Mouse (Mus musculus) liver, adult 2 months (tissue): ENCODE data around the gene Cdc34. TPM values are rescaled to one million over a fixed set of nuclear protein-coding genes. Genes with fewer than 3 reads are reported as not detected.

Experiments used
- DNase-seq: peaks from one replicate; pipeline ENCODE4 v3.0.0-alpha.2; 2011; ENCODE audit warnings: low read depth, low spot score; ENCODE audit errors: extremely low read depth
- H3K27ac ChIP-seq: fragments of 200-500 bp; replicated peaks from 2 replicates; pipeline ENCODE4 v1.5.1; 2012; ENCODE audit warnings: low read depth, mild to moderate bottlenecking, control low read depth, inconsistent platforms, low read length; ENCODE audit not compliant: insufficient read depth
- H3K27me3 ChIP-seq: fragments of 200-500 bp; 2 replicates; pipeline ENCODE4 v1.6.1; 2012; ENCODE audit warnings: mild to moderate bottlenecking, moderate library complexity, low read length, inconsistent platforms; ENCODE audit not compliant: control insufficient read depth, insufficient read depth
- H3K36me3 ChIP-seq: fragments of 200-500 bp; 2 replicates; pipeline ENCODE4 v1.6.1; 2012; ENCODE audit warnings: low read length, inconsistent platforms; ENCODE audit not compliant: control insufficient read depth, insufficient read depth
- H3K4me1 ChIP-seq: fragments of 200-500 bp; 2 replicates; pipeline ENCODE4 v1.6.1; 2011; ENCODE audit warnings: low read length; ENCODE audit not compliant: control insufficient read depth, insufficient read depth
- H3K4me3 ChIP-seq: fragments of 200-500 bp; 2 replicates; pipeline ENCODE4 v1.5.1; 2011; ENCODE audit warnings: low read depth, mild to moderate bottlenecking, control low read depth, low read length, moderate library complexity; ENCODE audit not compliant: insufficient read depth
- H3K79me2 ChIP-seq: fragments of 200-500 bp; 2 replicates; pipeline ENCODE4 v1.6.1; 2012; ENCODE audit warnings: inconsistent platforms, mild to moderate bottlenecking, low read length, moderate library complexity; ENCODE audit not compliant: control insufficient read depth, insufficient read depth
- H3K9ac ChIP-seq: fragments of 200-500 bp; 2 replicates; pipeline ENCODE4 v1.6.1; 2012; ENCODE audit warnings: low read depth, mild to moderate bottlenecking, control low read depth, inconsistent platforms, low read length
- CTCF ChIP-seq: fragments of 200-500 bp; IDR thresholded peaks from 2 replicates; pipeline ENCODE4 v1.5.1; 2011; ENCODE audit warnings: low read depth, low read length, control low read depth
- POLR2A ChIP-seq: fragments of 200-500 bp; IDR thresholded peaks from 2 replicates; pipeline ENCODE4 v1.6.1; 2011; ENCODE audit warnings: low read length, control low read depth; ENCODE audit not compliant: insufficient read depth; ENCODE audit errors: extremely low read depth
- WGBS: fragments of 180-500 bp; shearing (Covaris S2); methylation state at CpG from one replicate; pipeline ENCODE4 v1.1.7; 2018; 5-methylcytosine and 5-hydroxymethylcytosine counted together
- polyA plus RNA-seq: library from polyadenylated mRNA; depleted of rRNA; stranded (reverse); fragments of >200 nt; gene quantifications from 2 replicates; pipeline ENCODE4 v1.2.3, GENCODE M21; 2012
- total RNA-seq: library from RNA; depleted of rRNA; stranded (reverse); fragments of >200 nt; gene quantifications from 2 replicates; pipeline ENCODE4 v1.2.3, GENCODE M21; 2014

Gene Cdc34
- total and polyA plus RNA-seq, 2 experiments = 82.1 to 215 TPM

DNA sequence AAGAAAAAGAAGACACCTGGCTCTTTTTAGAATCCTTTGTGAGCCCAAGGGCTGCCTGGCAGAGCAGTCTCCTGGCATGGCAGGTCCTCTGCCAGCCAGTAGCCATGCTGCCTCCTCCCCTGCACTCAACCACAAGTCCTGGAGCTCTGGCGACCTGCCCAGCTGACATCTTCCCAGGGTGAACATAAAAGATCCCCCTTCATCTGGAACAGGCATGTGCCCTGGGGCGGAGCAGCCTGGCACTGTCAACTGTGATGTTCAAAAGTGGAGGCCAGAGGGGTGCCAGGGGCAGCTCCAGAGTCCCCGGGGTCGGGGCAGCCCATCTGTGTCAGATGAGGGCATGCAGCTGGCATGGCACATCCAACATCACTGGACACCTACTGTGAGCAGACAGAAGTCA lies 33.0 kb downstream of the Cdc34 start:
- WGBS = 67% methylated on average over 4 of the region's 4 CpGs
- no peak for DNase-seq
- Histone ChIP-seq H3K9ac (no peak overlapping the region), H3K4me3 (no peak overlapping the region), H3K4me1 (no peaks in the 10 kb centered on the region), H3K79me2 (no peaks in the 10 kb centered on the region), H3K36me3 (peaks cover 3% of the 10 kb centered on the region; the same call in 1 of the 2 replicates), H3K27ac (no peak overlapping the region), H3K27me3 (peaks cover 10% of the 10 kb centered on the region)
- TF ChIP-seq POLR2A (no peak), CTCF (no peak)

DNA sequence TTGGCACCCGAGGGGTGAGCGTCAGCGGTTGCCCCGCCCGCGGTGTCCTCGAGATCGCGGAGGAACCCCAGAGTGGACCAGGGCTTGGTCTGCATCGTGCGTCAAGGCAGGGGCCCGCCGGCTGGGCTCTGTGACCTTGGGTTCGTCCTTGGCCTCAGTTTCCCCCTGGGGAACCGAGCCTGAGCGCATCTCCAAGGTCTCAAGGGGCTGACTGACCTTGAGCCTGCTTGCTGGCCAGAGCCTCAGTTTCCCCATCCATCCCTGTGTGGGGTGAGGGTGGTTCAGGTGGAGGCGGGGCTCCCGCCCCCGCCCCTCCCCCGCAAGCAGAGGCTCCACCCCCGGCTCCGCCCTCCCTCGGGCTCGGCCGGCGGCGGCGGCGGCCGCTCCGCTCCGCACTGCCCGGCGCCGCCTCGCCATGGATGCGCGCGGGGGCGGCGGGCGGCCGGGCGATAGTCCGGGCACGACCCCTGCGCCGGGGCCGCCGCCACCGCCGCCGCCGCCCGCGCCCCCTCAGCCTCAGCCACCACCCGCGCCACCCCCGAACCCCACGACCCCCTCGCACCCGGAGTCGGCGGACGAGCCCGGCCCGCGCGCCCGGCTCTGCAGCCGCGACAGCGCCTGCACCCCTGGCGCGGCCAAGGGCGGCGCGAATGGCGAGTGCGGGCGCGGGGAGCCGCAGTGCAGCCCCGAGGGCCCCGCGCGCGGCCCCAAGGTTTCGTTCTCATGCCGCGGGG lies 34.4 kb downstream of the Cdc34 start, which contains the start of gene Hcn2:
Gene Hcn2, plus strand, starts transcription at position 381 of the 734 bp plus-strand sequence.
- peaks cover 10% of the 10 kb centered on the region for H3K27me3 ChIP-seq
- no peak within 1 kb of the TSS for H3K27ac ChIP-seq
- H3K36me3 ChIP-seq = no peaks in the 10 kb centered on the region
- DNase-seq = no peak
- H3K79me2 ChIP-seq = no peaks in the 10 kb centered on the region
- TF ChIP-seq CTCF (no peak), POLR2A (no peak)
- peak within 1 kb of the TSS; percentile 64; the same call in 1 of the 2 replicates for H3K4me3 ChIP-seq
- WGBS = 2% methylated on average over 91 of the region's 91 CpGs
- no peak within 1 kb of the TSS for H3K9ac ChIP-seq
- H3K4me1 ChIP-seq = no peaks in the 10 kb centered on the region

DNA sequence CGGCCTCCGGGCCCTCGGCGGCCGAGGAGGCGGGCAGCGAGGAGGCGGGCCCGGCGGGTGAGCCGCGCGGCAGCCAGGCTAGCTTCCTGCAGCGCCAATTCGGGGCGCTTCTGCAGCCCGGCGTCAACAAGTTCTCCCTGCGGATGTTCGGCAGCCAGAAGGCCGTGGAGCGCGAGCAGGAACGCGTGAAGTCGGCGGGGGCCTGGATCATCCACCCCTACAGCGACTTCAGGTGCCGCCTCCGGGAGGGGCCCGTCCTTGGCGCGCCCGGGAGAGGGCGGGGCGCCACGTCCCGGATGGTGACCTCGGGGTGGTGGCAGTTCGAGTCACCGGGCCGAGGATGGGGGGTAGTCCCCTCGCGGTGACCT lies 35.0 kb downstream of the Cdc34 start:
- Histone ChIP-seq H3K9ac (no peak overlapping the region), H3K27me3 (peaks cover 10% of the 10 kb centered on the region), H3K27ac (no peak overlapping the region), H3K4me1 (no peaks in the 10 kb centered on the region), H3K4me3 (peak overlapping the region; percentile 64; the same call in 1 of the 2 replicates), H3K79me2 (no peaks in the 10 kb centered on the region), H3K36me3 (no peaks in the 10 kb centered on the region)
- WGBS = under 1% methylated on average over 43 of the region's 44 CpGs
- TF ChIP-seq POLR2A (no peak), CTCF (no peak)
- no peak for DNase-seq

DNA sequence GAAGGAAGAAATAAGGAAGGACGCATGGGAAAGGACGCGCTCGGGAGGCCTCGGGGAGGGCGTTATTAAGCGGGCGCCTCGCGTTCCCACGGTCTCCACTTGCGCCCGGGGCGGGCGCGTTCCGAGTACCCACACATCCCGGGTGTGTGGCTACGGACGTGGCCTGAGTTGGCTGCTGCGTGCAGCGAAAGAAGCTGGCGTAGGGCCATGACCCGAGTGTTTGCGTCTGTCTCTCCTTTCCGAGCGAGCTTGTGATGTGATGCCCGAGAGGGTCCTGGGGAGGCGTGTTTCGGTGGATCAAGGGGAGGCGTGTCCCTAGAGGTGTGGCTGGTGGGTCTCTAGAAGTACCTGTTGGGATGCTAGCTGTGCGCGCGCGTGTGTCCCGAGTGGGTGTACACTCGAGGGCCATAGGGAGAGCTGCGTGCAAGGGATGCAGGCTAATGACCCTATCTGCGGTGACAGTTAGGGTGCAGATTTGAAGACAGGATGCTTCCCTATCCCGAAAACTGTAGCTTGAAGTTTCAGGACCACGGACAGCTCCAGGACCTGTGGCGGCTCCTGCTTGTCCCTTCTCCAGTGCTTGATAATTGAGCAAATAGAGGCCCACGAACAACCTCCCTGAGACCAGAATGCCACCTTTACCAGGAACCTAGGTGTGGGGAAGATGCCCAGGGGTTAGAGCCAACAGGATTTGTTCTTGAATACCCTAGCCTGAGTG lies 35.8 kb downstream of the Cdc34 start:
- TF ChIP-seq POLR2A = no peak
- TF ChIP-seq CTCF = no peak
- DNase-seq = peak; percentile 46
- Histone ChIP-seq H3K79me2 (no peaks in the 10 kb centered on the region), H3K27me3 (peaks cover 10% of the 10 kb centered on the region), H3K4me3 (no peak overlapping the region), H3K9ac (no peak overlapping the region), H3K4me1 (no peaks in the 10 kb centered on the region), H3K36me3 (no peaks in the 10 kb centered on the region), H3K27ac (no peak overlapping the region)
- 5% methylated on average over 43 of the region's 43 CpGs for WGBS

DNA sequence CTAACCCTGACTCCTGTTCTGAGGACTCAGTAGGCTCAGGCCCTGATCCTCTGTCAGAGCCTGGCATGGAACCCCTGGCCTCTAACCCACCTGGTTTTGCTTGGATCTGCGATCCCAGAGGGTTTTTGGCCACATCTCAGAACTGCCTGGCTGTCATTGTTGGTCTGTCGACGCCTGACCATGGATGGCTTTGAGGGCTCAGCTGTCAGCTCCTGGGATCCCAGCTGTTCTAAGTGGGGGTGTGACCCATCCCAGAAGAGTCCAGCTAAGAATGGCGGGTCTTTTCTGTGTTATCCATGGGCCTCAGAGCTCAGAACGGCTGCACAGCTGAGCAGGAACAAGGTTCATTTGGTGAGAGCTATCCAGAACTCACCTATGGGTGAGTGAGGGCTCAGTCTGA lies 39.1 kb downstream of the Cdc34 start:
- no peak overlapping the region for H3K4me3 ChIP-seq
- H3K79me2 ChIP-seq = no peaks in the 10 kb centered on the region
- no peak overlapping the region for H3K27ac ChIP-seq
- DNase-seq = no peak
- no peaks in the 10 kb centered on the region for H3K36me3 ChIP-seq
- H3K27me3 ChIP-seq = peaks cover 9% of the 10 kb centered on the region
- no peaks in the 10 kb centered on the region for H3K4me1 ChIP-seq
- no peak overlapping the region for H3K9ac ChIP-seq
- TF ChIP-seq POLR2A = no peak
- no peak for TF ChIP-seq CTCF
- WGBS = 56% methylated on average over 5 of the region's 5 CpGs

DNA sequence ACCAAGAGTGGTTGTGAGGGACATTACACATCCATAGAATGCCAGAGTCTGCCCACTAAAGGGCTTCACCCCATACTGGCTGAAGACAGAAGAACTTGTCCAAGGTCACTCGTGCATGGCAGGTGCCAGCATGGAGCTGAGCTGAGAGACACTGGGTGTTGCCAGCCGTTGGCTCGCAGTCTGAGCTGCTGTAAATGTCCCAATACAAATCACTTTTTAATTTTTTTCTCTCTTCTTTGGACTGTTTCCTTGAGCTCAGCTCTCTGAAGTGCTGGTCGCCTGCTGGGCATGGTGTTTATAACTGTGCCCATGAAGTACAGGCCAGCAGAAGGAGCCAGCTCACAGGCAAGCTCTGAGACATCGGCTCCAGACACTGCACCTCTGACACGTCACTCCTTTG lies 41.1 kb downstream of the Cdc34 start:
- Histone ChIP-seq H3K4me3 (no peak overlapping the region), H3K27me3 (no peaks in the 10 kb centered on the region), H3K27ac (no peak overlapping the region), H3K36me3 (no peaks in the 10 kb centered on the region), H3K79me2 (no peaks in the 10 kb centered on the region), H3K9ac (no peak overlapping the region), H3K4me1 (no peaks in the 10 kb centered on the region)
- WGBS = 69% methylated on average over 6 of the region's 6 CpGs
- TF ChIP-seq POLR2A = no peak
- TF ChIP-seq CTCF = no peak
- DNase-seq = no peak
